Mouse (Mus musculus) myocyte (in vitro differentiated cells): ENCODE results near the gene Thada.

Source experiments
- E2F4 ChIP-seq: IDR thresholded peaks from one replicate; pipeline ENCODE4 v1.6.1; 2011; ENCODE audit warnings: mild to moderate bottlenecking, control low read depth, moderate library complexity; ENCODE audit not compliant: insufficient read depth
- MAX ChIP-seq: IDR thresholded peaks from one replicate; pipeline ENCODE4 v1.6.1; 2011; ENCODE audit warnings: low read depth, mild to moderate bottlenecking, control low read depth
- MYOG ChIP-seq, 3 experiments: IDR thresholded peaks; one replicate each; pipeline ENCODE4 v1.6.1; 2011; ENCODE audit warnings: control low read depth in 2 of 3, low read depth in 2 of 3, mild to moderate bottlenecking in 2 of 3; ENCODE audit not compliant: insufficient read length in 2 of 3, control insufficient read depth in 1 of 3, insufficient read depth in 1 of 3
- POLR2A ChIP-seq: IDR thresholded peaks from one replicate; pipeline ENCODE4 v1.6.1; 2011; ENCODE audit warnings: low read depth, mild to moderate bottlenecking, control low read depth, moderate library complexity; ENCODE audit not compliant: insufficient read length
- POLR2AphosphoS2 ChIP-seq: IDR thresholded peaks from one replicate; pipeline ENCODE4 v1.6.1; 2011; ENCODE audit warnings: low read depth, control low read depth; ENCODE audit not compliant: insufficient read length
- SRF ChIP-seq: IDR thresholded peaks from one replicate; pipeline ENCODE4 v1.6.1; 2011; ENCODE audit warnings: low read depth; ENCODE audit not compliant: control insufficient read depth, insufficient read length
- TCF12 ChIP-seq: IDR thresholded peaks from one replicate; pipeline ENCODE4 v1.6.1; 2011; ENCODE audit warnings: mild to moderate bottlenecking, control low read depth; ENCODE audit not compliant: poor library complexity, insufficient read depth, severe bottlenecking
- TCF3 ChIP-seq: IDR thresholded peaks from one replicate; pipeline ENCODE4 v1.6.1; 2011; ENCODE audit warnings: low read depth, control low read depth; ENCODE audit not compliant: insufficient read length
- USF1 ChIP-seq: IDR thresholded peaks from one replicate; pipeline ENCODE4 v1.6.1; 2011; ENCODE audit warnings: low read depth, mild to moderate bottlenecking, control low read depth, moderate library complexity

DNA sequence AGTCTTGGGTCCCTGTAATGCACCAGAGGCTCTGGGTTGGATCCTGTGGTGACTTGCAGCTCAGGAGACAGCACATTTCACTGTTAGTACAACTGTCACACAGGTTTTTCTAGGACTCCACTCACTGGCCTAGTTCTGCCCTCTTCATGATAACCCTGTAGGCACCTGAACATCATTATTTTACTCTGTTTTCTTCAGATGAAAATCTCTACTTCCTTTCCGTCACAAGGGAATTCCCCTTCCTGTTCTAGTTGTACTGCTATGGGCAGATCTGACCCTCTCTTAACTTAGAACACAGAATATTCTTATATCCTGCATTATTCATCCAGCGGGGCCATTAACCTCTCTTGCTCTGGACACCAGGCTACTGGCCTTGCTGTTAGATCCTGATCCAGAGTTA is 234.6 kb downstream of the Thada start:
- no peak for TF ChIP-seq POLR2A
- no peak for TF ChIP-seq USF1
- no peak for TF ChIP-seq SRF
- no peak for TF ChIP-seq POLR2AphosphoS2
- no peak for TF ChIP-seq TCF12
- TF ChIP-seq MAX = no peak
- no peak for TF ChIP-seq MYOG (IDR thresholded peaks at IDR 0.05; ENCODE audit: control insufficient read depth in 1 of 3, insufficient read depth in 1 of 3, insufficient read length in 2 of 3, low read depth in 2 of 3)
- TF ChIP-seq TCF3 = no peak
- TF ChIP-seq E2F4 = no peak
